Mouse (Mus musculus) cerebral cortex, adult 2 months (tissue): ENCODE measurements around the gene Trim11.

Experiments
- WGBS: fragments of 180-500 bp; shearing (Covaris S2); methylation state at CpG from one replicate; pipeline ENCODE4 v1.1.7; 2018; 5-methylcytosine and 5-hydroxymethylcytosine counted together

Gene Trim11

DNA sequence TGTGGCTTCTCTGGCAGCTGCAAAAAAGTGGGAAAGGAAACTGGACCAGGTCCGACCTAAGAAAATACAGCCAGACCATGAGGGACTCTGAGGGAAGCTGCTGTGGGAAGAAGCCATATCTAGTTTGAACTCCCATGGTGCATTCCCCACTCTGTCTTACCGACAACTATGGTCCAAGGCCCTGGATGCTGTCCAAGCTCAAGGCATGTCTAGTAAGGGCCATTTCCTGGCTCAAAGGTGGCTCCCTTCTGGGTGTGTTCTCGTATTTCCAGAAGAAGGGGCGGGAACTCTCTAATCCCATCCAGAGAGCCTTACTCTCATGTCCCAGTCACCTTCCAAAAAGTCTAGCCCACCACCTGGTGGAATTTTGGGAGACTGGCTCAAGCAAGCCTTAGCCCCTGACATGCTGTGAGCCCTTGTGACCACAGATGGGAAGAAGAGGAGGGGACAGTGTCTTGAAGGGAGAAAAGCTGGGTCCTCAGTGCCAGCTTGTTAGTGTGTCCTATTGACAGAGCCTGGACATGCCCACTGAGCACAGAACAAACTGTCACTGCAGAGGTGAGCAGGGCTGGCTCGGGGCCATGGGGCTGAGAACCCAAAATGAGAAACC lies 2.6 kb downstream of the Trim11 start:
- WGBS: 51% methylated on average over 5 of the region's 5 CpGs

GRCm38 (mm10) chr11:58981541-58982447 lies 3.9 kb downstream of the Trim11 start:
- 24% methylated on average over 14 of the region's 14 CpGs for WGBS

DNA sequence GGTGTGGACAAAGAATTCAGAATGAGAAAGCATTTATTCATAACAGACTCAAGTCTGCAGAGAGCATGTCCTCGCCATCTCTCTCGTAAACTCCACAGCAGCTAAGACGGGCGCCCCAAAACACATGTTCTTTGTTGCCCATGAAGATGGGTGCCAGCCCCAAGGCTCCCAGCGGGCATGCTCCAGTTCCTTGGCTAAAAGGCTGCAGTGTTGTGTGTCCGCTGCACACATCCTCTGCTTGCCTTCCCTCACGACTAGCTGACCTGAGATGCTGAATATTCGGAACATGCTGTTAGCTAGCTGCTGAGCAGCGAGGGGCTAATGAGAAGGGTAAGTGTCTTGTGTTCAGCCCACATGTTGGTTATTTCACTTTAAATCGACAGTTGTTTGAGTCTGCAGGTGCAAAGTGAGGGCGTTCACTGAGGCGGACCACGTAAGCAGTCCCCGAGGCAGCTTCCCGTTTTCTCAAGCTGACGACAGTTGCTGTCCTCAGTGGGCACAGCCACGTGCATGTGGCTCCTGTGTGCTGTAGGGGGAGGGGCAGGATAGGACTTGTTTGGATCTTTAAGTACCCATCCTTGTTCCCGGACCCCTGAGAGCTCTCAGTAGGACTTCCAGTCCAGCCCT lies 4.7 kb downstream of the Trim11 start:
- WGBS: 63% methylated on average over 18 of the region's 18 CpGs

GRCm38 (mm10) chr11:58983691-58984341 lies 5.9 kb downstream of the Trim11 start:
- 71% methylated on average over 6 of the region's 6 CpGs for WGBS

GRCm38 (mm10) chr11:58984657-58985056 lies 6.8 kb downstream of the Trim11 start:
- 72% methylated on average over 7 of the region's 7 CpGs for WGBS

- WGBS: 81% methylated on average over 3 of the region's 3 CpGs
These were observed 7.5 kb downstream of the Trim11 start for GRCm38 (mm10) chr11:58985299-58985917.

DNA sequence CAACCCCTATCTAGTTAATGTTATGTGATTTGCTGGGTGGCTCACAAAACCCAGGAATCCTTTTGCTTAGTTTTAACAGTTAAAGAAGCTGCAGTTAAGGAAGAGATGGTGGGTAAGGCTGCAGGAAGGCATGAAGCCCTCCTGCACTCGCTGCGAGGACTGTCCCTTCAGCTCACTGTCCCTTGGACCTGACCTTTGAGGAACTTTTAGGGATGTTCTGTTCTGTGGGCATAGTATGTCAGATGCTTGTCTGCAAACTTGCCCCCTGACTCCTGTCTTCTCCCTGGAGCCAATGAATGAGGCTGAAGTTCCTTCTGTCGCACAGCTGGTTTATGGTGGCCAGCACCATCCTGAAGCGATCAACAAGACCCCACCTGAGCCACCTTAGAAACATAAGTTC lies 11.3 kb downstream of the Trim11 start:
- WGBS: 96% methylated on average over 4 of the region's 4 CpGs

GRCm38 (mm10) chr11:58990141-58990540 lies 12.2 kb downstream of the Trim11 start:
- 86% methylated on average over 17 of the region's 17 CpGs for WGBS

- WGBS: 71% methylated on average over 9 of the region's 9 CpGs
These were observed 12.9 kb downstream of the Trim11 start for GRCm38 (mm10) chr11:58990794-58991193.

GRCm38 (mm10) chr11:58991911-58992310 lies 14.0 kb downstream of the Trim11 start:
- WGBS: 85% methylated on average over 3 of the region's 3 CpGs

- 83% methylated on average over 6 of the region's 6 CpGs for WGBS
These were observed 15.3 kb downstream of the Trim11 start for GRCm38 (mm10) chr11:58993091-58993670.

GRCm38 (mm10) chr11:58994337-58994826 lies 16.5 kb downstream of the Trim11 start:
- WGBS: 3% methylated on average over 32 of the region's 35 CpGs

DNA sequence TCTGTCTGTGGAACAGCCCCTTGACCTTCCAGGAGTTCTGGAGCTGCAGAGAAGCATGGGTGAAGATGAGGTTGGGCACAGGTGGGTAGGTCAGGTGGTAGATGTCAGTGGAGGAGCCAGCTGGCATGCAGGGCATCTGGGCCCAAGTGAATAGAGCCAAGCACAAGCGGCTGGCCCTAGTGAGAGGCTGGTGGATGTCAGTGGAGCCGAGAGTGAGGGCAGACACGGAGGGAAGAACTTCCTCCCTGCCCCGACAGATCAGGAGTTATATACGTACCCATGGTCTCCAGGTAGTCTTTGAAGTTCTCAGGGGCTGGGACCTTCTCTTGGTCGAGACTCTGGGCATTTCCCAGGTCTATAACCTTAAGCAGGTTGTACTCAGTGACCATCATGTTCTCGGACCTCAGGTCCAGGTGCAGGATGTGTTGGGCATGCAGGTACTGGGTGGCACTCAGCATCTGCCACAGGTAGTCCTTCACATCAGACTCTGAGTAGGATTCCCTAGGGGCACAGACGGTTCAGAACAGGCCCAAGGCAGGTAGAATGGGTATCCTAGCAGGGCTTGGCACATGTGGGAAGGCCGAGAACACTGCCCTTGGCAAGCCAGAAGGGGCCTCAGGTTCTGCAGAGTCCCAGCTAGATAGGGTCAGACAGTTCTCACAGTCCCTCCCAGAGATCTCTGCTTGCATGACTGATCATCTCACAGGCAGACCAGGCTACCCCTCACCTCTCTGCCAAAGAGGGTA lies 17.3 kb downstream of the Trim11 start:
- 84% methylated on average over 9 of the region's 9 CpGs for WGBS

- 43% methylated on average over 12 of the region's 12 CpGs for WGBS
These were observed 18.0 kb downstream of the Trim11 start for GRCm38 (mm10) chr11:58995807-58996370.

DNA sequence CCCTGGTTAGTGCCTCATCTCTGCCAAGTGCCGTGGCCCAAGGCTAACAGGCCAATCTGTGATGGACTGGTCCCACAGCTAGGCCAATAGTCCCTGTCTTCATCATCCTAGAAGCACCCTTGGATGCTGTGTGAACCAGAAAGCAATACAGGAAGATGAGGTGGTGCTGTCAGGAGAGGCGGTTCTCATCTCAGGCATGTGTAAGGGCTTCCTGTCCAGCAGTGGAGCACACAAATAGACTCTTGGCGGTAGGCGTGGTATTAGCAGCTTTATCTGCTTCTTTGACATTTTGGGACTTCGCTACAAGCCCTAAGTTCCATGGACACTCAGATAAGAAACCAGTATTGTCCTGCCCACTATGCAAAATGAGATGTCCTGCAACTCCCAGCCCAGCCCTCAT lies 19.6 kb downstream of the Trim11 start:
- 87% methylated on average over 5 of the region's 5 CpGs for WGBS

DNA sequence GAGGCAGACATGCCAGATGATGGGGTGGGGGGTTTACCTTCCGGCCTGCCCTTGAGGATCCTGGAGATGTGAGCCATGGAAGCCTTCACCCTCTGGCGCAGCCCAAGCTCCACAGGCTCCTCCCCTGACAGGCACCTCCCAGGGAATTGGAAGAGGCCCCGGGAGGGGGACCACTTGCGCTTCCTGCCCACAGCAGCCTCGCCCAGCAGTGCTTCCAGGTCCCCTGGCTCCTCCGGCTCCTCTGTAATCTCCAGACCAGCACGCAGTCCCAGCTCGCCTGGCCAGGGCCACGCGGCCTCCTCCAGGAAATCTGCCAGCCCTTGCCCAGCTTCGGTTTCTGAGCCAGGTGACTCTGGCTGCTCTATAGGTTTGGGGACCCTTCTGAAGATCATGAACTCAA lies 21.3 kb downstream of the Trim11 start:
- 72% methylated on average over 11 of the region's 11 CpGs for WGBS

- WGBS: 85% methylated on average over 6 of the region's 6 CpGs
These were observed 21.9 kb downstream of the Trim11 start for GRCm38 (mm10) chr11:58999830-59000229.

- 77% methylated on average over 21 of the region's 21 CpGs for whole genome bisulfite sequencing
These were observed 22.7 kb downstream of the Trim11 start for GRCm38 (mm10) chr11:59000635-59001034.

DNA sequence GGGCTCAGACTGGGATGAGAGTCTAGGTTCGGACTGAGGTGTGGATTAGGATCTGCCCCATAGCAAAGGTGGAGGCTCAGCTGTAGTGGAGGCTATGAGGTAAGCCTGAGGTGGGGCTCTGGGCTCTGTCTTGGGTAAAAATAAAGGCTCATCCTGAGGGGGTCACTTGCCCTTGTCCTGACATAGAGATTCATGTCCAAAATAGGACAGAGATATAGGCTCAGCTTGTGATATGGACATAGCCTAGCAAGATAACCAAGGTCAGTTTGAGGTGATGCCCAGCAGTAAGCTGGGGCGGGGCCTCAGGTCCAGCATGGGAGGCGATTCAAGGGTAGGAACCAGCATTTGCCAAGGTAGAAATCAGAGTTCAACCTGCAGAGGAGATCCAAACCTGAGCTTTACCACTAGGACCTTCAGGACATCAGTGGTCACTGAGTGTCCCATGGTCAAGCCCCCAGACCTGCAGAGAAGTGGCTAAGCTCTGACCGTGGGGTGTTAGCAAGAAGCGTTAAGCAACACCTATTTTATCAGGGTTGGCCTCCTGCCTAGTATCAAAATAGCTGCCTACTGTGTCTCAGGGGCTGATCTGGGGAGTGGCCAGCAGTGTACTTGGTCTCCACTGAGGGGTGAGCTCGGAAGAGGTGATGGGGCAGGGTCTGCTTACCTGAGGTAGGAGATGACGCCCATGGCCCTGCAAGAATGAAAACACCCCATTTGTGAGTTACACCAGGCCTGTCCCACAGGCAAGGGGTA lies 24.6 kb downstream of the Trim11 start:
- WGBS: 86% methylated on average over 7 of the region's 7 CpGs
